Mouse (Mus musculus) hematopoietic stem cell, adult 5-6 weeks (primary cell): Measurements from ENCODE around the gene Dbnl. TPM values are rescaled to one million over a fixed set of nuclear protein-coding genes. Genes with fewer than 3 reads are reported as not detected.

Source experiments
- ATAC-seq, 2 experiments: fragments of 125-278 bp in 1 of 2; replicated peaks in 1 of 2; 2 replicates each; pipeline ENCODE4 v1.8.0; 2016 to 2017; ENCODE audit warnings: inconsistent platforms in 2 of 2, mild to moderate bottlenecking in 2 of 2, moderate number of reproducible peaks in 2 of 2, low read depth in 1 of 2, moderate TSS enrichment in 1 of 2; ENCODE audit not compliant: low FRiP score in 2 of 2, poor library complexity in 2 of 2, severe bottlenecking in 2 of 2, insufficient read depth in 1 of 2, low TSS enrichment in 1 of 2
- total RNA-seq: library from RNA; stranded (forward); fragments of 172-1452, 232-1000 nt; gene quantifications from 2 replicates; pipeline ENCODE4 v1.2.3, GENCODE M21; 2017

The Dbnl gene
- total RNA-seq, 1 experiment from 2014 or later, result 93.2 TPM

- ATAC-seq, result no peak
Measured at GRCm38 (mm10) chr11:5813381-5813780, 25.1 kb downstream of the Dbnl start.

- ATAC-seq, result no peak
Measured at GRCm38 (mm10) chr11:5819223-5819622, 30.9 kb downstream of the Dbnl start.

- no peak for ATAC-seq
Measured at GRCm38 (mm10) chr11:5825432-5825831, 37.1 kb downstream of the Dbnl start.

GRCm38 (mm10) chr11:5827931-5828330 lies 39.6 kb downstream of the Dbnl start:
- no peak for ATAC-seq

- peak; percentile 37 to 50; a peak in 3 of 4 replicates for ATAC-seq
Measured at GRCm38 (mm10) chr11:5828509-5829191, 40.4 kb downstream of the Dbnl start.

GRCm38 (mm10) chr11:5829327-5829726 lies 41.0 kb downstream of the Dbnl start:
- peak; percentile 72 to 74 for ATAC-seq

- ATAC-seq, result no peak
Measured at GRCm38 (mm10) chr11:5834506-5834905, 46.2 kb downstream of the Dbnl start.

- ATAC-seq, result no peak
Measured at GRCm38 (mm10) chr11:5835057-5835456, 46.8 kb downstream of the Dbnl start.

- no peak for ATAC-seq
Measured at GRCm38 (mm10) chr11:5836126-5836525, 47.8 kb downstream of the Dbnl start.

GRCm38 (mm10) chr11:5837251-5838246 lies 49.3 kb downstream of the Dbnl start, which contains the start of gene Polm:
Gene Polm (minus strand): TSS chr11:5838016.
- ATAC-seq, result peak; percentile 84 to 92

GRCm38 (mm10) chr11:5840346-5840745 lies 52.1 kb downstream of the Dbnl start:
- no peak for ATAC-seq

GRCm38 (mm10) chr11:5841751-5842150 lies 53.5 kb downstream of the Dbnl start:
- ATAC-seq, result no peak

- ATAC-seq, result no peak
Measured at GRCm38 (mm10) chr11:5843131-5843530, 54.8 kb downstream of the Dbnl start.

GRCm38 (mm10) chr11:5846639-5847345 lies 58.5 kb downstream of the Dbnl start:
- ATAC-seq, result peak; percentile 36 to 42; a peak in 2 of 4 replicates

- ATAC-seq, result no peak
Measured at GRCm38 (mm10) chr11:5848741-5849140, 60.5 kb downstream of the Dbnl start.

GRCm38 (mm10) chr11:5849316-5849715 lies 61.0 kb downstream of the Dbnl start:
- no peak for ATAC-seq

GRCm38 (mm10) chr11:5850452-5850851 lies 62.2 kb downstream of the Dbnl start:
- no peak for ATAC-seq
